Mouse (Mus musculus) fibroblast of lung, adult 2 months (primary cell): ENCODE measurements around the gene Rab36.

Source experiments
- DNase-seq: peaks from one replicate; pipeline ENCODE4 v3.0.0-alpha.2; 2011; ENCODE audit warnings: low read depth

Gene Rab36

GRCm38 (mm10) chr10:75070281-75070976 is 33.6 kb downstream of the Rab36 start:
- DNase-seq = no peak

GRCm38 (mm10) chr10:75075665-75076064 is 38.8 kb downstream of the Rab36 start:
- DNase-seq = no peak

- DNase-seq = no peak
These were observed 41.6 kb downstream of the Rab36 start for GRCm38 (mm10) chr10:75078174-75079128.

- no peak for DNase-seq
These were observed 48.5 kb downstream of the Rab36 start for GRCm38 (mm10) chr10:75085330-75085729.

GRCm38 (mm10) chr10:75088471-75088870 is 51.6 kb downstream of the Rab36 start:
- no peak for DNase-seq

GRCm38 (mm10) chr10:75091478-75092152 is 54.8 kb downstream of the Rab36 start:
- peak; percentile 90 for DNase-seq

GRCm38 (mm10) chr10:75093252-75093987 is 56.6 kb downstream of the Rab36 start:
- no peak for DNase-seq

GRCm38 (mm10) chr10:75094338-75094737 is 57.5 kb downstream of the Rab36 start:
- DNase-seq = no peak

- DNase-seq = no peak
These were observed 58.4 kb downstream of the Rab36 start for GRCm38 (mm10) chr10:75095216-75095615.

GRCm38 (mm10) chr10:75098446-75099183 is 61.8 kb downstream of the Rab36 start:
- DNase-seq = no peak

GRCm38 (mm10) chr10:75100298-75100697 is 63.4 kb downstream of the Rab36 start:
- DNase-seq = no peak

- DNase-seq = no peak
These were observed 66.6 kb downstream of the Rab36 start for GRCm38 (mm10) chr10:75103502-75103901.
